Mouse (Mus musculus) intestine, embryonic 16.5 days (tissue): ENCODE data around the gene Smim6. TPM values are rescaled to one million over a fixed set of nuclear protein-coding genes. Genes with fewer than 3 reads are reported as not detected.

Experiments used
- ATAC-seq: fragments of 200-750 bp; cut with Nextera tagmentation; 2 replicates; pipeline ENCODE4 v1.8.0; 2017; ENCODE audit warnings: moderate TSS enrichment, moderate library complexity
- H3K27ac ChIP-seq: fragments of 300-500 bp; sonication (generic); 2 replicates; pipeline ENCODE4 v1.5.1; 2014; ENCODE audit warnings: mild to moderate bottlenecking, low read length
- H3K27me3 ChIP-seq: fragments of 300-500 bp; sonication (generic); replicated peaks from 2 replicates; pipeline ENCODE4 v1.6.1; 2014; ENCODE audit warnings: low read length, control low read depth, mixed read lengths; ENCODE audit not compliant: control insufficient read depth, insufficient read depth
- H3K36me3 ChIP-seq: fragments of 300-500 bp; sonication (generic); 2 replicates; pipeline ENCODE4 v1.6.1; 2014; ENCODE audit warnings: low read length, control low read depth; ENCODE audit not compliant: control insufficient read depth, insufficient read depth
- H3K4me1 ChIP-seq: fragments of 300-500 bp; sonication (generic); 2 replicates; pipeline ENCODE4 v1.6.1; 2014; ENCODE audit warnings: low read length, control low read depth, mixed read lengths; ENCODE audit not compliant: control insufficient read depth, insufficient read depth
- H3K4me2 ChIP-seq: fragments of 300-500 bp; sonication (generic); 2 replicates; pipeline ENCODE4 v1.6.1; 2014; ENCODE audit warnings: low read depth, low read length, control low read depth
- H3K4me3 ChIP-seq: fragments of 300-500 bp; sonication (generic); 2 replicates; pipeline ENCODE4 v1.5.1; 2014; ENCODE audit warnings: mild to moderate bottlenecking, low read length
- H3K9ac ChIP-seq: fragments of 300-500 bp; sonication (generic); 2 replicates; pipeline ENCODE4 v1.6.1; 2014; ENCODE audit warnings: low read depth, low read length
- H3K9me3 ChIP-seq: fragments of 300-500 bp; sonication (generic); 2 replicates; pipeline ENCODE4 v1.6.1; 2016; ENCODE audit warnings: low read length, control low read depth; ENCODE audit not compliant: control insufficient read depth
- WGBS: fragments of 180-500 bp; shearing (Covaris S2); extraction: QIAGEN DNeasy Blood & Tissue Kit; methylation state at CpG from one replicate; pipeline ENCODE4 v1.1.7; 2014; 5-methylcytosine and 5-hydroxymethylcytosine counted together
- polyA plus RNA-seq: library from polyadenylated mRNA; unstranded; fragments of >200 nt; fragmentation: Nextera tagmentation; extraction: Ambion mirVana; gene quantifications from 2 replicates; pipeline ENCODE4 v1.2.1, GENCODE M21; 2015

Smim6 gene
- polyA plus RNA-seq, 1 experiment from 2014 or later = 38.6 TPM

DNA sequence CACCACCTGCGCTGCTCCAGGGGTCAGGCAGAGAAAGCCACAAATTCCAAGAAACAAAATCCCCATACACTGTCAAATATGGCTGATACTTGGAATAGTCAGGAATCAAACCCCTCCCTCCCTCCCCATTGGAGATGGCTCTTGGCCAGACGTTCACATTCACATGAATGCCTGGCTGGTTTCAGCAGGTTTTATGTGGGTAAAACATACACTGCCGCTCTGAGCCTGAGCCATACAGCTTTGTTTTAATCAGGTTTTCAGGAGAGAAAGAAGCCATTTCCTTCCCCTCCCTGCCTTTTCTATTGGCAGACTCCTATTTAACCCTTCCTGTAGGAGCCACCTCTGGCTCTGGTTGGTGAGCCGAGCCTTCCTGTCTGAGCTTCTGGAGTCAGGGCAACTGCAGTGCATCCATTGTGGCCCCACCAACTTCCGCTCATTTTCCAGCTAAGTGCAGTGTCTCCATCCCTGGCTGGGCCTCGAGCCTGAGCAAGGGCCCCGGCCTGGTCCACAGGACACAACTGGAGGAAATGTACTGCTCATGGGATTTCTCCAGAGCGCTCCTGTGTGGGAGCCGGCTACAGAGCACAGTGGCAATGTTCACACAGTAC is 34.5 kb downstream of the Smim6 start:
- Histone ChIP-seq H3K9ac (no peak overlapping the region), H3K27ac (no peak overlapping the region), H3K4me2 (no peak overlapping the region), H3K9me3 (no peaks in the 10 kb centered on the region), H3K4me1 (no peaks in the 10 kb centered on the region), H3K36me3 (no peaks in the 10 kb centered on the region), H3K27me3 (no peaks in the 10 kb centered on the region), H3K4me3 (no peak overlapping the region)
- 74% methylated on average over 9 of the region's 9 CpGs for WGBS
- ATAC-seq = no peak

GRCm38 (mm10) chr11:115948316-115948715 is 36.5 kb downstream of the Smim6 start:
- WGBS = 93% methylated on average over 9 of the region's 9 CpGs
- H3K27me3 ChIP-seq = no peaks in the 10 kb centered on the region

GRCm38 (mm10) chr11:115950719-115951118 is 38.9 kb downstream of the Smim6 start:
- no peak overlapping the region for H3K9ac ChIP-seq
- no peak overlapping the region for H3K27ac ChIP-seq
- no peaks in the 10 kb centered on the region for H3K9me3 ChIP-seq
- H3K27me3 ChIP-seq = no peaks in the 10 kb centered on the region
- H3K4me3 ChIP-seq = no peak overlapping the region
- peaks cover 10% of the 10 kb centered on the region for H3K4me1 ChIP-seq
- H3K4me2 ChIP-seq = no peak overlapping the region
- ATAC-seq = no peak
- 81% methylated on average over 2 of the region's 2 CpGs for WGBS
- peaks cover 9% of the 10 kb centered on the region for H3K36me3 ChIP-seq

More at GRCm38 (mm10) chr11:115948316-115948715, 36.5 kb downstream of the Smim6 start:
- no peak overlapping the region for H3K4me2 ChIP-seq
- ATAC-seq = no peak
- peaks cover 9% of the 10 kb centered on the region for H3K36me3 ChIP-seq
- H3K4me3 ChIP-seq = no peak overlapping the region
- no peaks in the 10 kb centered on the region for H3K4me1 ChIP-seq
- no peaks in the 10 kb centered on the region for H3K9me3 ChIP-seq
- H3K9ac ChIP-seq = no peak overlapping the region
- H3K27ac ChIP-seq = no peak overlapping the region

DNA sequence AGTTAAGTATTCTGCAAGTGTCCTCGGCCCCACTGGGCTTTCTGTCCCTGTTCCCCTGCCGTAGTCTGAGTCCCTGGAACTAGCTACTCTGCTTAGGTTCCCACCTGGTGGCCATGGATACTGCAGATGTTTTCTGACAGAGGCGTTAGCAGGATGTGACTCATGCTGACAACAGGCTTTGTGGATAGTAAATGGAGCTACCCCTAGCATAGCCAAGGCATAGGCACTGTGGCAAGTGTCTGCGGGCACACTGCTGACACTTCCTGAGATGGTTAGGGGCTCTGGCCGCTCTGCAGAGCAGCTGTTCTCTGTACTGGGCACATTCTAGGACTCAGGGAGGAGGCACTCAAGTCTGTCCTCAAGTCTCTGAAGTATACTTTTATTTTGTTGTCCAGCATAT is 42.9 kb downstream of the Smim6 start:
- H3K4me3 ChIP-seq = no peak overlapping the region
- H3K9ac ChIP-seq = no peak overlapping the region
- peak overlapping the region; percentile 92 for H3K27ac ChIP-seq
- peak; percentile 14; the same call in 1 of the 2 replicates for ATAC-seq
- WGBS = 74% methylated on average over 5 of the region's 5 CpGs
- H3K36me3 ChIP-seq = peaks cover 9% of the 10 kb centered on the region
- H3K27me3 ChIP-seq = no peaks in the 10 kb centered on the region
- H3K9me3 ChIP-seq = no peaks in the 10 kb centered on the region
- no peak overlapping the region for H3K4me2 ChIP-seq
- peaks cover 26% of the 10 kb centered on the region for H3K4me1 ChIP-seq

- peaks cover 10% of the 10 kb centered on the region for H3K36me3 ChIP-seq
- H3K9ac ChIP-seq = no peak overlapping the region
- H3K4me3 ChIP-seq = no peak overlapping the region
- H3K4me2 ChIP-seq = no peak overlapping the region; the same call in 1 of the 2 replicates
- ATAC-seq = peak; percentile 85
- peaks cover 26% of the 10 kb centered on the region for H3K4me1 ChIP-seq
- no peaks in the 10 kb centered on the region for H3K9me3 ChIP-seq
- peak overlapping the region; percentile 92 for H3K27ac ChIP-seq
- H3K27me3 ChIP-seq = no peaks in the 10 kb centered on the region
- WGBS = 47% methylated on average over 10 of the region's 10 CpGs
These were observed 43.5 kb downstream of the Smim6 start for GRCm38 (mm10) chr11:115955195-115955858.

GRCm38 (mm10) chr11:115956453-115956852 is 44.6 kb downstream of the Smim6 start:
- no peak overlapping the region for H3K4me2 ChIP-seq
- WGBS = 51% methylated on average over 4 of the region's 4 CpGs
- H3K27me3 ChIP-seq = no peaks in the 10 kb centered on the region
- H3K27ac ChIP-seq = peak overlapping the region; percentile 92
- no peaks in the 10 kb centered on the region for H3K9me3 ChIP-seq
- H3K4me1 ChIP-seq = peaks cover 26% of the 10 kb centered on the region
- H3K36me3 ChIP-seq = peaks cover 19% of the 10 kb centered on the region
- no peak overlapping the region for H3K4me3 ChIP-seq
- no peak overlapping the region for H3K9ac ChIP-seq
- peak; percentile 14 for ATAC-seq

DNA sequence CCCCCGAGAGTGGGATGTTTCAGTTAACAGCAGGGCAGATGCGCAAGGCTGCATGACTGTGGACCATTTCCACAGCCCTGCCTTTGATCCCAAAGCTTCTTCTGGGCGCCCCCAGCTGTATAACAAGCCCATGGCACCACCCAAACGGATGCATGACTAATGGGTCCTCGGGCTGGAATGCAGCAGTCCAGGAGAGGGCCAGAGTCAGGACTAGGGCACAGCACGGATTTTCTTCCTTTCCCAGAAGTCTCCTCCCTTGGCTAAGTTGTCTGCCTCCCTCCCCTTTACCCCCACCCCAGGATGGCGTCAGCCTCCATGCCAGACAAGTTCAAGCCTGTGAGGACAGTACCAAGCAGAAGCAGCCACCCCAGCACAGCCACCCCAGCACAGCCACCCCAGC is 46.2 kb downstream of the Smim6 start:
- ATAC-seq = no peak
- Histone ChIP-seq H3K4me2 (no peak overlapping the region), H3K27me3 (no peaks in the 10 kb centered on the region), H3K9me3 (no peaks in the 10 kb centered on the region), H3K4me1 (peaks cover 26% of the 10 kb centered on the region), H3K4me3 (no peak overlapping the region), H3K9ac (no peak overlapping the region), H3K27ac (0 out of 2 replicates have a peak overlapping the region, but pooled peaks have one; percentile 92), H3K36me3 (peaks cover 21% of the 10 kb centered on the region)
- 65% methylated on average over 7 of the region's 7 CpGs for WGBS

DNA sequence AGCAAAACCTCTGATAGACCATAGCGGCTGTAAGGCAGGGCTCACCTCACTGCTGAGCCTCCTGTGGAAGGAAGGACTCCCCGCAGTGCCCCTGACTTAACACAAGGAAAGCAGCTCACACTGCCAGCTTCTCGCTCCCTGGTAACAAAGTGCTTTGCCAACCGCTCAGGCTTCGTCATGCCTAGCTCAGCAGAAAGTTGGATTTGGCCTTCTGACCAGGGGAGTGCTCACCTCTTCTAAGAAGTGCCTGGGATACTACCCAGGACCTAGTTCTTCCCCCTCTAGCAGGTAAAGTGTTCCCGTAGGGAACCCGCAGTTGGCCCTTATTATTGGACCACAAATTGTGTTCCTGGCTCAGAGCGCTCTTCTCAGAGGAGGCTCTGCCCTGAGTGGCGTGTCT is 47.2 kb downstream of the Smim6 start:
- peaks cover 26% of the 10 kb centered on the region for H3K36me3 ChIP-seq
- no peak overlapping the region for H3K4me3 ChIP-seq
- H3K9ac ChIP-seq = no peak overlapping the region
- H3K4me1 ChIP-seq = peaks cover 26% of the 10 kb centered on the region
- 95% methylated on average over 9 of the region's 9 CpGs for WGBS
- H3K27me3 ChIP-seq = no peaks in the 10 kb centered on the region
- no peak for ATAC-seq
- H3K27ac ChIP-seq = no peak overlapping the region
- H3K9me3 ChIP-seq = no peaks in the 10 kb centered on the region
- H3K4me2 ChIP-seq = no peak overlapping the region

DNA sequence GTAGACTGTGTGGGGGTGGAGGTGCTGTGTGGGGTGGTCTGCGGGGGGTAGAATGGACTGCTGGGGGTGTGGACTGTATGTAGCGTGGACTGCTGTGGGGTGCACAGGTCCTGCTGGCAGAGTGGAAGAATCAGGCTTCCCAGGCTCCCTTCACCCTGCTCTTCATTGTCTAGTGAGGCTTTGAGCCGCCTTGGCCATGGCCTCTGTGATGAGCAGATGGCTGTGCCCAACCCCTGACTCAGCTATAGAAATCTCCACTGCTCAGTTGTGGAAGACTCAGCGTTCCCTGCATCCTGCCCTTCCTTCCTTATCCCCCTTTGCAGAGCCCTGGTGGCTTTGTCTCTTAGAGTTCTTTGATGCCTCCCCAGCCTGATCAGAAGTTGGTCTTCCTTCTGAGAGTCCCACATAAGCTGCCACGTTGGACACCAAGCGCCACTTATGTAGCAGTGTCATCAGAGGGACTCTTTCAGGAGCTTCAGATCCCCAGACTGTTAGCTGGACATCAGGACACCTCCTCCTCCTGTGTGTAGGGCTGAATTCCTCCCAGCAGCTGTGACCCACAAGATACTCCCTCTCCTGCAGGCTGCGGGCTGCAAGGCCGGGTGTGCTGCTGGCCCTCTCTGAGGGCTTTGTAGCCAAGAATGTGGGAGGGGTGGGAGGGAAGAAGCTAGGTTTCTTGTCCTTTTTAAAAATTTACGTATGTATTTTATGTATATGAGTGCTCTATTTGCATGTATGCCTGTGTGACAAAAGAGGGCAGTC is 51.0 kb downstream of the Smim6 start:
- peaks cover 43% of the 10 kb centered on the region for H3K36me3 ChIP-seq
- no peak overlapping the region for H3K9ac ChIP-seq
- no peak overlapping the region for H3K27ac ChIP-seq
- no peak overlapping the region for H3K4me3 ChIP-seq
- ATAC-seq = no peak
- 0 out of 2 replicates have a peak, but pooled peaks cover 5% of the 10 kb centered on the region for H3K4me1 ChIP-seq
- no peaks in the 10 kb centered on the region for H3K9me3 ChIP-seq
- no peaks in the 10 kb centered on the region for H3K27me3 ChIP-seq
- 91% methylated on average over 9 of the region's 9 CpGs for WGBS
- H3K4me2 ChIP-seq = no peak overlapping the region
